Mouse (Mus musculus) lung, embryonic 14.5 days (tissue): ENCODE measurements around the gene Ctdsp1. TPM values are rescaled to one million over a fixed set of nuclear protein-coding genes. Genes with fewer than 3 reads are reported as not detected.

ENCODE experiments used
- ATAC-seq: fragments of 200-750 bp; cut with Nextera tagmentation; 2 replicates; pipeline ENCODE4 v1.8.0; 2017; ENCODE audit warnings: mild to moderate bottlenecking, moderate TSS enrichment, moderate library complexity; ENCODE audit not compliant: insufficient read depth
- DNase-seq: peaks from one replicate; pipeline ENCODE4 v3.0.0-alpha.2; 2015
- H3K27ac ChIP-seq: fragments of 300-500 bp; sonication (generic); 2 replicates; pipeline ENCODE4 v1.5.1; 2014; ENCODE audit warnings: low read depth, mild to moderate bottlenecking, moderate library complexity
- H3K27me3 ChIP-seq: fragments of 300-500 bp; sonication (generic); 2 replicates; pipeline ENCODE4 v1.6.1; 2014; ENCODE audit warnings: low read length, control low read depth; ENCODE audit not compliant: insufficient read depth
- H3K36me3 ChIP-seq: fragments of 300-500 bp; sonication (generic); 2 replicates; pipeline ENCODE4 v1.6.1; 2014; ENCODE audit warnings: control low read depth; ENCODE audit not compliant: insufficient read depth
- H3K4me1 ChIP-seq: fragments of 300-500 bp; sonication (generic); 2 replicates; pipeline ENCODE4 v1.6.1; 2014; ENCODE audit warnings: antibody characterized with exemption, control low read depth; ENCODE audit not compliant: insufficient read depth
- H3K4me2 ChIP-seq: fragments of 300-500 bp; sonication (generic); 2 replicates; pipeline ENCODE4 v1.6.1; 2014; ENCODE audit warnings: mild to moderate bottlenecking
- H3K4me3 ChIP-seq: fragments of 300-500 bp; sonication (generic); 2 replicates; pipeline ENCODE4 v1.5.1; 2014; ENCODE audit warnings: low read depth, low read length
- H3K9ac ChIP-seq: fragments of 300-500 bp; sonication (generic); 2 replicates; pipeline ENCODE4 v1.6.1; 2014
- H3K9me3 ChIP-seq: fragments of 300-500 bp; sonication (generic); 2 replicates; pipeline ENCODE4 v1.6.1; 2016; ENCODE audit warnings: low read depth, low read length, control low read depth
- CTCF ChIP-seq: IDR thresholded peaks from 2 replicates; pipeline ENCODE4 v1.5.1; 2016; ENCODE audit warnings: antibody characterized with exemption, low read depth
- WGBS: fragments of 180-500 bp; shearing (Covaris S2); extraction: QIAGEN DNeasy Blood & Tissue Kit; methylation state at CpG from one replicate; pipeline ENCODE4 v1.1.7; 2014; 5-methylcytosine and 5-hydroxymethylcytosine counted together
- microRNA counts: library from miRNA; unstranded; fragments of <30 nt; microRNA quantifications from one replicate; lab custom pipeline; 2016
- microRNA-seq: library from miRNA; unstranded; fragments of <30 nt; microRNA quantifications from one replicate; pipeline ENCODE4, GENCODE M21; 2016; ENCODE audit warnings: borderline number of aligned reads
- polyA plus RNA-seq: library from polyadenylated mRNA; unstranded; fragments of >200 nt; fragmentation: Nextera tagmentation; extraction: Ambion mirVana; gene quantifications from 2 replicates; pipeline ENCODE4 v1.2.1, GENCODE M21; 2014

Gene Ctdsp1
- polyA plus RNA-seq, 1 experiment from 2014 or later = 102 TPM

DNA sequence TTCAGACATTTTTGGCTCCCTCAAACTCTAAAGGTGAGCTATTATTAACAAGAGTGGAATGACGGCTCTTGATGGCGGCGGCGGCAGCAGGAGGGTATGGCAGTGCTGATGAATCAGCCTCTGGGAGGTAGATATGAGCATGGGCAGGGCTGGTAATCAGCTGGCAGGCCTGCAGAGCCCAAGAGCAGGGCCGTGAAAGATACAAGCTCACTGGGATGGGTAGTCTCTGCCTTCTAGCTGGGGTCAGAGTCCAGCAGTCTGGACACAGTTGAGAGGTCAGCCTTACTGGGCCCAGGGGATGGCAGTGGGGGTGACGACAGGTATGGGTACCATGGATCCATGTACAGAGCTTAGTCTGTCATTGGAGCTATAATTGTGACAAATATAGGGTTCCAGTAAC, 41.9 kb downstream of the Ctdsp1 start:
- Histone ChIP-seq H3K4me2 (no peak overlapping the region), H3K36me3 (peaks cover 43% of the 10 kb centered on the region), H3K27me3 (no peaks in the 10 kb centered on the region), H3K9ac (no peak overlapping the region), H3K4me3 (no peak overlapping the region), H3K27ac (no peak overlapping the region), H3K9me3 (no peaks in the 10 kb centered on the region), H3K4me1 (no peaks in the 10 kb centered on the region)
- ATAC-seq = no peak
- WGBS = 83% methylated on average over 6 of the region's 6 CpGs
- DNase-seq = no peak
- no peak for TF ChIP-seq CTCF

DNA sequence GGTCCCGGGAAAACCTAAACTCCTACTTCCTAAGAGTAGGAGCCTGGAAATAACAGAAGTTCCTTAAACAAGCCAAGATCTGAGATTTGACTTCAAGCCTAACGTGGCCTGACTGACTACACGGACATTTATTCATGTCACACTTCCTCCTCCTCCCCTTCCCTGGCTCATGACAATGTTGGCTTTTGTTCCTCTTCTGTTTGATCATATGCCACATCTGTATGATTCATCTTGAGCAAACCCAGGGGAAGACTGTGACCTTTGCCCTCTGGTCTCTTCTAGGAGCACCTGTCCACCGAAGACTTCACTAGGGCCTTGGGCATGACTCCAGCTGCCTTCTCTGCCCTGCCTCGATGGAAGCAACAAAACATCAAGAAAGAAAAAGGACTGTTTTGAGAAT, 43.3 kb downstream of the Ctdsp1 start:
- no peak for TF ChIP-seq CTCF
- WGBS = 48% methylated on average over 5 of the region's 5 CpGs
- peaks cover 56% of the 10 kb centered on the region for H3K36me3 ChIP-seq

DNA sequence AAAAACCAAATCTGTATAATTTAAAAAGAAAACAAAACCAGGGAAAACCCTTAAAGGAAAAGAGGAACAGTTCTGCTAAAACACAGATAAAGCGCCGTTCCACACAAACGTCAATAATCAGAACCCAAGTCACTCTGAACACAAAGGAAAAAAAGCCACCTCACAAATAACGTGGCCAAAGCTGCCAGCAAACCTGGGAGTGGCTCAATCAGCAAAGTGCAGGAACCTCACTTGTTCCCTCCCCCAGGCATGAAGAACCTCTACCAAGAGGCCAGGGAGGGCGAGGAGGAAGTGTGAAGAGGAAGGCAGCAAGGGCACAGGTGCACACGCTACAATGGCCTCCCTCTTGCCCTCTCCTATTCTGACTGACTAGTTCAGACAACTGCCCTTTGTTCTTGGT, 44.3 kb downstream of the Ctdsp1 start:
- Histone ChIP-seq H3K4me3 (no peak overlapping the region), H3K9ac (no peak overlapping the region), H3K27me3 (no peaks in the 10 kb centered on the region), H3K9me3 (no peaks in the 10 kb centered on the region), H3K36me3 (peaks cover 64% of the 10 kb centered on the region), H3K27ac (no peak overlapping the region), H3K4me1 (no peaks in the 10 kb centered on the region), H3K4me2 (no peak overlapping the region)
- ATAC-seq (no peak), DNase-seq (no peak)
- whole genome bisulfite sequencing = 67% methylated on average over 6 of the region's 6 CpGs
- TF ChIP-seq CTCF = no peak

More for the DNA sequence above, 43.3 kb downstream of the Ctdsp1 start:
- no peak overlapping the region for H3K4me2 ChIP-seq
- no peak for DNase-seq
- no peaks in the 10 kb centered on the region for H3K9me3 ChIP-seq
- H3K27ac ChIP-seq = no peak overlapping the region
- H3K4me1 ChIP-seq = no peaks in the 10 kb centered on the region
- no peak for ATAC-seq
- H3K27me3 ChIP-seq = no peaks in the 10 kb centered on the region
- H3K9ac ChIP-seq = no peak overlapping the region
- no peak overlapping the region for H3K4me3 ChIP-seq

DNA sequence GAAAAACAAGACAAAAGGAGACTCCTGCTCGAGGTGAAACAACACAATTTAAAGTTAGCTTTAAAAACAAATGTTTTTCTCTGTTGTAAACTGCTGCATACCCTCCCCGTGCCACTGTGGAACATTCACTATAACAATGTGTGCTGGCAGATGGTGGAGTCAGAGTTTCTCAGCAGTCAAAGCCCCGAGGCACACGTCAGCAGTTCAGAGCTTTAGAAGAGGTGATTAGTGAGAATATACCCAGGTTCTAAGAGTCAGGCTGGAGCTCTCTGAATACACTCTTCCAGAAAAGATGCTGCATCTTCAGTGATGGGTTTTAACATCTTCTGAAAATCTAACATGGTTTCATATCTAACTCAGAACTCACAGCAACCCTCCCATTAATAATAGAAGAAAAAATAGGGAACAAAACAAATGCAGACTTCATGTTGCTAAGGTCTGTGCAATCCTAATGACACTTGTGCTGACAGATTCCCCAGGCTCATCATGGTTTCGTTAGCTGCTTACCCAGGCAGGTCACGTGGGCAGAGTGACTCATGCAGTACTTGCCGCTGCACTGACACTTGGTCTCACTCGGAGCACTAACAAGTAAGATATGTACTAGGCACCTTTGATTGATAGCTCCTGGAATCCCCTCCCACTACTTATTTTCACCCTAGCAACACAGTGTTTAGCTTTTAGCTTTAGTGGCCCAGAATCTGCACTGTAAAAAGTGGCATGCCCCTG, 46.6 kb downstream of the Ctdsp1 start:
- Histone ChIP-seq H3K9ac (no peak overlapping the region), H3K9me3 (no peaks in the 10 kb centered on the region), H3K4me1 (no peaks in the 10 kb centered on the region), H3K4me3 (no peak overlapping the region), H3K4me2 (no peak overlapping the region), H3K36me3 (peaks cover 81% of the 10 kb centered on the region), H3K27me3 (no peaks in the 10 kb centered on the region), H3K27ac (no peak overlapping the region)
- WGBS = 55% methylated on average over 8 of the region's 8 CpGs
- ATAC-seq (no peak), DNase-seq (peak; percentile 27)
- TF ChIP-seq CTCF = no peak

DNA sequence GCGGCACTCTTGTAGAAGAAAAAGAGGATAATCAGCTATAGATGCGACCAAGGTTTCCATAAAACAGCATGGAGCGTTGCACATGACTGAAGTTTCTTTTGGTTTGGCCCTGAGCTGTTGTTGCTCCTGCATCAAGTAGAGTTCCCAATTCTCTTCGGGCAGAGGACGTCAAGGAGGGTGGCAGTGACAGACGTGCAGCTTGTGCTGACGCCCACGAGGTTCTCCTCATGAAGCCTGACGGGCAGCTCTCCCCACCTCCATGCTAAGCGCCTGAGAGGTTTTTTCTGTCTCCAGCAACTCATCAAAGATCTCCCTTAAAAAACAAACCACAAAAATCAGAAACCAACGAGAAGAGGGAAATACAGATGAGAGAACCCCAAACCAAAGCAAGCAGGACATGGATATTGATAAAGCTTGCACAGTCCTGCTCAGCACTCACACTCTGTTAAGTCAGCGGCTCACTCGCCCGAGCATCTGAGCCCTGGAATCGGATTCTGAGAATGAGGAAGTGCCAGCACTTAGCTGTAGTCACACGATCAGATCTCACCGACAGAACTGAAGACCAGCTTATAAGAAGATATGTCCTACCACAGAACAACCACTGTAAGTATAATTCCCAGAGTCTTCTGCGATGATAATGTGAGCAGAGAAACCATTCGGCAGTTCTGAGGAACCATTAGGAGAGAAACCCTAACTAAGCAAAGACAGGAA, 48.0 kb downstream of the Ctdsp1 start:
- H3K9ac ChIP-seq = no peak overlapping the region
- DNase-seq (no peak), ATAC-seq (no peak)
- H3K27me3 ChIP-seq = no peaks in the 10 kb centered on the region
- no peak overlapping the region for H3K4me2 ChIP-seq
- no peak for TF ChIP-seq CTCF
- H3K4me1 ChIP-seq = no peaks in the 10 kb centered on the region
- H3K9me3 ChIP-seq = no peaks in the 10 kb centered on the region
- H3K36me3 ChIP-seq = peaks cover 85% of the 10 kb centered on the region
- WGBS = 84% methylated on average over 19 of the region's 19 CpGs
- no peak overlapping the region for H3K27ac ChIP-seq
- no peak overlapping the region for H3K4me3 ChIP-seq

DNA sequence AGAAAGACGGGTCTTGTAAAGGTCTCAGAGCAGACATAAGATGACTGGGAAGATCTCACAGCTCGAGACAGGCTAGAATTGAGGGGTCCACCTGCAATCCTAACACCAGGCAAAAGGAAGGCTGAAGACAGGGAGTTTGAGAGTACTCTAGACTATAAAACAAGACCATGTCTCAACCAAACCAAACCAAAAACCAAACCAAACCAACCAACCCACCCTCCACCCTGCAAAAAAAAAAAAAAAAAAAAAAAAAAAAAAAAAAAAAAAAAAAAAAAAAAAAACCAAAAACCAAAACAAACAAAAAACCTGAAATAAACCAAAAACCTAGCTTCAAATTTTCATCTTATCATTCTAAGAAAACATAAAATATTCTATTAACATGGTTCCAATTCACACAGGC, 53.2 kb downstream of the Ctdsp1 start:
- Histone ChIP-seq H3K4me1 (no peaks in the 10 kb centered on the region), H3K9ac (no peak overlapping the region), H3K27ac (no peak overlapping the region), H3K27me3 (no peaks in the 10 kb centered on the region), H3K36me3 (peaks cover 80% of the 10 kb centered on the region), H3K4me3 (no peak overlapping the region), H3K4me2 (no peak overlapping the region), H3K9me3 (no peaks in the 10 kb centered on the region)
- no peak for ATAC-seq
- no peak for TF ChIP-seq CTCF
- no peak for DNase-seq
- WGBS = 93% methylated on average over 2 of the region's 2 CpGs

MicroRNAs encoded within 50 kb of the gene (microRNA counts, 519-probe panel; counts per million panel counts)
- microRNA mmu-miR-26b (lab: Ali Mortazavi, UCI) = 3,580 counts per million, percentile 74 among the panel's probes with 10 or more counts

Small RNAs within 50 kb of the gene (microRNA-seq; reads per million reads assigned to microRNA genes)
- 39,333 reads per million, percentile 98 among the genes with 10 or more reads in this experiment for gene Mir26b

Other genes with a start within 250 kb of the Ctdsp1 start
- 0.05 TPM in 1 of 2 replicates, not detected in the other for gene Cxcr2, start 237.5 kb upstream of the Ctdsp1 start, polyA plus RNA-seq
- not detected in 2 replicates for gene Cxcr1, start 196.9 kb upstream of the Ctdsp1 start, polyA plus RNA-seq
- gene Arpc2, start 155.4 kb upstream of the Ctdsp1 start, polyA plus RNA-seq = 365 and 370 TPM in 2 replicates
- 0.18 and 0.57 TPM in 2 replicates for gene Gpbar1, start 113.0 kb upstream of the Ctdsp1 start, polyA plus RNA-seq
- gene Aamp, start 106.8 kb upstream of the Ctdsp1 start, polyA plus RNA-seq = 233 and 236 TPM in 2 replicates
- gene Pnkd, start 106.6 kb upstream of the Ctdsp1 start, polyA plus RNA-seq = 103 and 104 TPM in 2 replicates
- 25.5 and 29.8 TPM in 2 replicates for gene Tmbim1, start 85.9 kb upstream of the Ctdsp1 start, polyA plus RNA-seq
- 0.62 and 0.63 TPM in 2 replicates for gene Catip, start 29.4 kb upstream of the Ctdsp1 start, polyA plus RNA-seq
- gene Slc11a1, start 16.3 kb upstream of the Ctdsp1 start, polyA plus RNA-seq = 3.1 and 3.5 TPM in 2 replicates
- gene Vil1, start 17.9 kb downstream of the Ctdsp1 start, polyA plus RNA-seq = 0.42 and 0.43 TPM in 2 replicates
- gene Cnot9, start 114.5 kb downstream of the Ctdsp1 start, polyA plus RNA-seq = 85.4 and 87.6 TPM in 2 replicates
- gene Plcd4, start 151.4 kb downstream of the Ctdsp1 start, polyA plus RNA-seq = 0.45 and 0.68 TPM in 2 replicates
- gene Usp37, start 152.8 kb downstream of the Ctdsp1 start, polyA plus RNA-seq = 40.4 and 41.2 TPM in 2 replicates
- gene Zfp142, start 196.7 kb downstream of the Ctdsp1 start, polyA plus RNA-seq = 9.9 and 11.6 TPM in 2 replicates
- gene Bcs1l, start 196.8 kb downstream of the Ctdsp1 start, polyA plus RNA-seq = 17.8 and 21.3 TPM in 2 replicates
- gene Rnf25, start 209.9 kb downstream of the Ctdsp1 start, polyA plus RNA-seq = 5.3 and 7.5 TPM in 2 replicates
- gene Stk36, start 209.9 kb downstream of the Ctdsp1 start, polyA plus RNA-seq = 5.8 and 7.4 TPM in 2 replicates